Mouse (Mus musculus) intestine, postnatal 0 days (tissue): ENCODE data around the gene Yipf3. TPM values are rescaled to one million over a fixed set of nuclear protein-coding genes. Genes with fewer than 3 reads are reported as not detected.

Experiments
- ATAC-seq: fragments of 200-750 bp; cut with Nextera tagmentation; 2 replicates; pipeline ENCODE4 v1.8.0; 2017; ENCODE audit warnings: mild to moderate bottlenecking, moderate TSS enrichment, moderate library complexity
- H3K27ac ChIP-seq: fragments of 300-500 bp; sonication (generic); 2 replicates; pipeline ENCODE4 v1.5.1; 2014; ENCODE audit warnings: mild to moderate bottlenecking, low read depth, low read length, moderate library complexity
- H3K27me3 ChIP-seq: fragments of 300-500 bp; sonication (generic); replicated peaks from 2 replicates; pipeline ENCODE4 v1.6.1; 2014; ENCODE audit warnings: low read length, mixed read lengths; ENCODE audit not compliant: control insufficient read depth, insufficient read depth
- H3K36me3 ChIP-seq: fragments of 300-500 bp; sonication (generic); 2 replicates; pipeline ENCODE4 v1.6.1; 2014; ENCODE audit warnings: mild to moderate bottlenecking, moderate library complexity; ENCODE audit not compliant: control insufficient read depth, insufficient read depth
- H3K4me1 ChIP-seq: fragments of 300-500 bp; sonication (generic); replicated peaks from 2 replicates; pipeline ENCODE4 v1.6.1; 2014; ENCODE audit warnings: antibody characterized with exemption, low read length, mixed read lengths; ENCODE audit not compliant: control insufficient read depth, insufficient read depth
- H3K4me2 ChIP-seq: fragments of 300-500 bp; sonication (generic); replicated peaks from 2 replicates; pipeline ENCODE4 v1.6.1; 2014; ENCODE audit warnings: low read depth, mild to moderate bottlenecking, moderate library complexity
- H3K4me3 ChIP-seq: fragments of 300-500 bp; sonication (generic); 2 replicates; pipeline ENCODE4 v1.5.1; 2014; ENCODE audit warnings: low read depth, low read length
- H3K9ac ChIP-seq: fragments of 300-500 bp; sonication (generic); 2 replicates; pipeline ENCODE4 v1.6.1; 2014; ENCODE audit warnings: mild to moderate bottlenecking, low read depth, low read length
- H3K9me3 ChIP-seq: fragments of 300-500 bp; sonication (generic); 2 replicates; pipeline ENCODE4 v1.6.1; 2016; ENCODE audit warnings: mixed run types; ENCODE audit not compliant: control insufficient read depth
- CTCF ChIP-seq: sonication (generic); IDR thresholded peaks from 2 replicates; pipeline ENCODE4 v1.5.1; 2016; ENCODE audit warnings: low read depth, mild to moderate bottlenecking, control low read depth, antibody characterized with exemption, moderate library complexity
- WGBS: fragments of 180-500 bp; shearing (Covaris S2); extraction: QIAGEN DNeasy Blood & Tissue Kit; methylation state at CpG from one replicate; pipeline ENCODE4 v1.1.7; 2014; 5-methylcytosine and 5-hydroxymethylcytosine counted together
- polyA plus RNA-seq: library from polyadenylated mRNA; unstranded; fragments of >200 nt; fragmentation: Nextera tagmentation; extraction: Ambion mirVana; gene quantifications from 2 replicates; pipeline ENCODE4 v1.2.1, GENCODE M21; 2015

Yipf3 gene
- polyA plus RNA-seq, 1 experiment from 2014 or later, result 111 TPM

GRCm38 (mm10) chr17:46275034-46275433 is 27.2 kb downstream of the Yipf3 start:
- no peaks in the 10 kb centered on the region for H3K4me1 ChIP-seq
- TF ChIP-seq CTCF, result no peak

GRCm38 (mm10) chr17:46275506-46275905 is 27.6 kb downstream of the Yipf3 start:
- TF ChIP-seq CTCF, result no peak
- 91% methylated on average over 10 of the region's 10 CpGs for WGBS
- H3K9me3 ChIP-seq, result no peaks in the 10 kb centered on the region
- no peak overlapping the region for H3K27ac ChIP-seq
- H3K4me2 ChIP-seq, result no peak overlapping the region
- H3K36me3 ChIP-seq, result peaks cover 49% of the 10 kb centered on the region
- ATAC-seq, result no peak
- no peak overlapping the region for H3K4me3 ChIP-seq
- no peak overlapping the region for H3K9ac ChIP-seq
- no peaks in the 10 kb centered on the region for H3K27me3 ChIP-seq
- no peaks in the 10 kb centered on the region for H3K4me1 ChIP-seq

More at GRCm38 (mm10) chr17:46275034-46275433, 27.2 kb downstream of the Yipf3 start:
- peaks cover 50% of the 10 kb centered on the region for H3K36me3 ChIP-seq
- no peak overlapping the region for H3K4me2 ChIP-seq
- H3K4me3 ChIP-seq, result no peak overlapping the region
- no peaks in the 10 kb centered on the region for H3K27me3 ChIP-seq
- no peaks in the 10 kb centered on the region for H3K9me3 ChIP-seq
- no peak for ATAC-seq
- H3K9ac ChIP-seq, result no peak overlapping the region
- WGBS, result 91% methylated on average over 6 of the region's 6 CpGs
- H3K27ac ChIP-seq, result no peak overlapping the region

GRCm38 (mm10) chr17:46277586-46277985 is 29.7 kb downstream of the Yipf3 start:
- H3K9ac ChIP-seq, result no peak overlapping the region
- no peaks in the 10 kb centered on the region for H3K9me3 ChIP-seq
- no peak overlapping the region for H3K4me2 ChIP-seq
- no peak overlapping the region for H3K27ac ChIP-seq
- WGBS, result 69% methylated on average over 4 of the region's 4 CpGs
- ATAC-seq, result no peak
- H3K27me3 ChIP-seq, result no peaks in the 10 kb centered on the region
- no peak overlapping the region for H3K4me3 ChIP-seq
- peaks cover 36% of the 10 kb centered on the region for H3K36me3 ChIP-seq
- H3K4me1 ChIP-seq, result 0 out of 2 replicates have a peak, but pooled peaks cover 2% of the 10 kb centered on the region
- TF ChIP-seq CTCF, result no peak

GRCm38 (mm10) chr17:46278011-46278765 is 30.3 kb downstream of the Yipf3 start:
- Histone ChIP-seq H3K4me3 (no peak overlapping the region), H3K4me1 (0 out of 2 replicates have a peak, but pooled peaks cover 2% of the 10 kb centered on the region), H3K27me3 (no peaks in the 10 kb centered on the region), H3K9ac (no peak overlapping the region), H3K9me3 (no peaks in the 10 kb centered on the region), H3K4me2 (no peak overlapping the region), H3K36me3 (peaks cover 36% of the 10 kb centered on the region), H3K27ac (no peak overlapping the region)
- ATAC-seq, result no peak
- 86% methylated on average over 12 of the region's 12 CpGs for WGBS
- no peak for TF ChIP-seq CTCF

- no peaks in the 10 kb centered on the region for H3K9me3 ChIP-seq
- peak within 1 kb of the TSS; percentile 98 for H3K4me2 ChIP-seq
- peak; percentile 98 for ATAC-seq
- 0 out of 2 replicates have a peak, but pooled peaks cover 7% of the 10 kb centered on the region for H3K4me1 ChIP-seq
- H3K36me3 ChIP-seq, result peaks cover 13% of the 10 kb centered on the region
- H3K27ac ChIP-seq, result peak within 1 kb of the TSS; percentile 72
- H3K9ac ChIP-seq, result peak within 1 kb of the TSS; percentile 77
- TF ChIP-seq CTCF, result no peak
- no peaks in the 10 kb centered on the region for H3K27me3 ChIP-seq
- under 1% methylated on average over 37 of the region's 37 CpGs for WGBS
- H3K4me3 ChIP-seq, result peak within 1 kb of the TSS; percentile 64
These were observed 34.7 kb downstream of the Yipf3 start, which contains the start of gene Tjap1 for GRCm38 (mm10) chr17:46282483-46283123. Gene Tjap1 (minus strand): TSS chr17:46283026.

- no peaks in the 10 kb centered on the region for H3K27me3 ChIP-seq
- no peaks in the 10 kb centered on the region for H3K9me3 ChIP-seq
- 0 out of 2 replicates have a peak, but pooled peaks cover 7% of the 10 kb centered on the region for H3K4me1 ChIP-seq
- 13% methylated on average over 9 of the region's 9 CpGs for WGBS
- H3K27ac ChIP-seq, result peak overlapping the region; percentile 72
- no peak overlapping the region; the same call in 1 of the 2 replicates for H3K9ac ChIP-seq
- H3K4me2 ChIP-seq, result peak overlapping the region; percentile 98
- ATAC-seq, result peak; percentile 78
- peak overlapping the region; percentile 64 for H3K4me3 ChIP-seq
- no peak for TF ChIP-seq CTCF
- peaks cover 13% of the 10 kb centered on the region for H3K36me3 ChIP-seq
These were observed 35.3 kb downstream of the Yipf3 start for GRCm38 (mm10) chr17:46283140-46283539.
